Mouse (Mus musculus): ENCODE measurements around the gene Gm5485. TPM values are rescaled to one million over a fixed set of nuclear protein-coding genes. Genes with fewer than 3 reads are reported as not detected.
A peak's percentile ranks its signal among the peaks of the same experiment; 100 is the strongest.

Gene Gm5485
- not detected for total RNA-seq (2022)

DNA sequence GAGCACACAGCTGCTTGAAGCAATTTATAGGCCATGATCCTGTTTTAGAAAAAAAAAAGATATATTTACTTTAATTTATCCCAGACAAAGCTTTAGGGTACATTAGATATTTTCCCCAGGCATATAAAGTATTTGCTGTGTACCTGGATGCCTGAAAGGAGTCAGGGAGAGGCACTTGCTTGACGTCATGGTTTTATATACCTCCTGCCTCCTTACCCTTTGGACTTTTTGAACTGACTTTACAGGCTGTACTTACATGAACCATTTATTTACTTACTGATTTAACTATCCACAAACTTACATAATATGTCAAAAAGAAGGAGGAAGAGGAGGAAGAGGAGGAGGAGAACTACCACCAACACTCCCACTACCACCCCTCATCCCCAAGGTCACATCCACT lies at the start of gene Gm5485:
Gene Gm5485, minus strand, starts transcription at position 171 of the 400 bp plus-strand sequence.
- no peak for DNase-seq

- no peak for DNase-seq
Measured at GRCm38 (mm10) chr16:48453264-48453663, 41.0 kb upstream of the Gm5485 start.

- DNase-seq: no peak
Measured at GRCm38 (mm10) chr16:48446161-48446925, 34.1 kb upstream of the Gm5485 start.

DNA sequence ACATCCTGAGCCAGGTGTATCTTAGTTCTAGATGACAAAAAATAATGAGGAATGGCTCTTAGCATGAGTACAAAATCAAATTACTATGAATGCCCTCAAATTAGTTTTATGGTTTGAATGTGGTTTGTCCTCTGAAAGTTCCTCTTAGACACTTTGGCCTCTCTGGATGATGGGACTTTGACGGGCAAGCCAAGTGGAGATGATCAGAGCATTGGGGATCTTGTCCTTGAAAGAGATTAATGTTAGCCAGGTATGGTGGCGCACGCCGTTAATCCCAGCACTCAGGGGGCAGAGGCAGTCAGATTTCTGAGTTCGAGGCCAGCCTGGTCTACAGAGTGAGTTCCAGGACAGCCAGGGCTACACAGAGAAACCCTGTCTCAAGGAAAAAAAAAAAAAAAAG lies 32.4 kb upstream of the Gm5485 start:
- DNase-seq: no peak

DNA sequence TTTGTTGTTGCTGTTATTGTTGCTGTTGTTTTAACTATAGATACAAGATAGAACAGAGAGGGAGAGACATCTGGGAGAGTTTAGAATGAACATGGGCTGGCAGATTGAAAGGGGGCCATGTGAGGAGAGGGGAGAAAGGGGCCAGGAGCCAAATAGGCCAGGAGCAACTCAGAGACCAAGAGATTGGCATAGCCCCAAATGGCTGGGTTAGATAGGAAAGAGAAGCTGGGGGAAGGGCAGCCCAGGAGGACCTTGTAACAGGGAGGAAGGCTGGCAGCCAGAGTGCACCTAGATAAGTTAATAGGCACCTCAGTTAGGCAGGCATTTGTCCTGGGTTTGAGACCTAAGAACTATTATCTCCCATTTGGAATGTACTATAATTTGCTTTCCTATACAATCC lies 25.3 kb upstream of the Gm5485 start:
- no peak for DNase-seq

- DNase-seq: no peak
Measured at GRCm38 (mm10) chr16:48435454-48435853, 23.2 kb upstream of the Gm5485 start.

GRCm38 (mm10) chr16:48431027-48431426 lies 18.8 kb upstream of the Gm5485 start, which contains the start of gene Morc1:
Gene Morc1 (plus strand): TSS chr16:48431237.
- no peak for DNase-seq

- no peak for DNase-seq
Measured at GRCm38 (mm10) chr16:48429427-48429826, 17.2 kb upstream of the Gm5485 start.

GRCm38 (mm10) chr16:48424069-48424468 lies 11.9 kb upstream of the Gm5485 start:
- DNase-seq: no peak

GRCm38 (mm10) chr16:48422501-48422900 lies 10.3 kb upstream of the Gm5485 start:
- no peak for DNase-seq

- DNase-seq: no peak
Measured at GRCm38 (mm10) chr16:48419035-48419434, 6.8 kb upstream of the Gm5485 start.

GRCm38 (mm10) chr16:48418557-48418956 lies 6.3 kb upstream of the Gm5485 start:
- no peak for DNase-seq

DNA sequence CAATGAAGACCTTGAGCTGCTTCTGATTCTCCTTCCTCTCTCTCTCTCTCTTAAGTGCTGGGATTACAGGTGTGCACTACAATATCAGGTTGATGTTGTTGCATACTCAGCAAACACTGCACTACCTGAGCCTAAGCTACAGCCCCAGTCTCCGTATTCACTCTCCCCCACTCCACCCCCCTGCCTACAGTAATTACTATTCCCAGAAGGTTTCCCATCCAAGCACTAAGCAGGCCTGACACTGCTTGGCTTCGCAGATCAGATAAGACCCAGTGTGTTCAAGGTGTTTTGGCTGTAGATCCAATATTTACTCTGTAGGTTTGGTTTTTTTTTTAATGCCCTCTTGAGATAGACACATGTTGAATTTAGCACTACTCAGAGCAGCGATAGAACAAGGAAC lies 2.1 kb downstream of the Gm5485 start:
- no peak for DNase-seq

DNA sequence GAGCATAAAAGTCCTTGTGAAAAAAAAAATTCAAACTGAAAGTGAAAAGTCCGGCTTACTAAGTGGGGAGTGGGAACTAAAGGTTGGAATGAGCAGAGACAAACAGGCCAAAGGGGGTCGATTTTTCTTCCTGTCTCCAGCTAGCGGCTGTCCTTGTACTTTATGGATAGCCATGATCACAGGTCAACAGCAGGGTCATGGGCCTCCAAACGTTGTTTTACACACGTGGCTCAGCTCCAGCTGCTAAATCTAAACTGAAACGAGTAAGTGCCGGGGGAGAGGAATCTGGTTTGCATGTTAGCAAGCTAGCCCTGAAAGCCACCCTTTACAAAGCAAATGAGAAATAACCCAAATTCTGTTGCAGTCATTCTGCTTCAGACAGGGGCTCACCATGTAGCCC lies 2.6 kb downstream of the Gm5485 start:
- peak; percentile 15 for DNase-seq

DNA sequence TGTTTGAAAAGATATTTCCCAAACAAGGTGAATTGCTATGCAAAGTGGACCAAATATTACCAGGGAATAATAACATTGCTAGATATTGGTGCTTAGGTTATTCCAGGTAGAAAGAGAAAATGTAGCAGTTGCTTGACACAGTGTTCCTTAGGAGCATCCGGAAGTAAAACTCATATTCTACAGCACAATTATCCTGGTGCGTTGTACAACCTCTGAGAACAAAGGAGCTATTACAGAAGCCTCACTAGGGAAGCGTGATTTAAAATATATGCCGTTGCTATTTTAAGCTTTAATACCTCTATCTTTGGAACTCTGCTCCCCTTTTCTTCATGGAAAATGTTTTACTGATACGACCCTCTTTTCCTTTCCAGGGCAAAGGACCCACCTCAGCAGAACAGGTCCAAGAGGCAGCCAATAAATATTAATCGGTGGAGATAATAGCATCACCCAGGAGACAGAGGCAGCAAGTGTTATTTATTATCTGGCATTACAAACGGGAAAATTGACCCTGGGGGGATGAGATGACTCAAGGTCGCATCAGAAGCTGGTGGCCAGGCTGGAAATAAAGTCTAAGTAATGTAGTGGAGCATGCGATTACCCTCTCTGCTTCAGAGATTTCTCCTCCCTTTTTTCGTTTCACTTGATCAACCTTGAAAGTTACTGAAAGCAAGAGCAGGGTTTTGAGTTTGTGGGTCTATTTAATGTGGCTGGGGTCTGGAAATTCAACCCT lies 6.4 kb downstream of the Gm5485 start:
- peak; percentile 9 for DNase-seq

GRCm38 (mm10) chr16:48404009-48404408 lies 8.2 kb downstream of the Gm5485 start:
- DNase-seq: no peak

DNA sequence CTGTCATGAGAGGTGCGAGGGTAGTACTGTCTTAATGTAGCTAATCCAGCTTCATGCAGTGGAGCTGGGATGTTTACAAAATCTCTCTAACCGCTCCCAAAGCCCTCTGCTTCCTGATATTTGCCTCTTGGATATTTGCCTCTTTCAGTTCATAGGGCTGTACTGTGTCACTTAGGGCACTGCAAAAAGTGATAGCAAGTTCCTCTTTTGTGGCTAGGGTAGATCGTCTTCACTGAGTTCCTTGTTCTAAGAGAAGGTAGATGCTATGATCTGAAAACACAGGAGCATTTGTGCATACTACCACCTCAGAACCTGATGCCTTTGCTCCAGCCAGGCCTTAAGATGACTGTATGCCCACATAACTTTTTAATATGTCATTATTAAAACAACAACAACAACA lies 8.8 kb downstream of the Gm5485 start:
- DNase-seq: no peak

GRCm38 (mm10) chr16:48402963-48403362 lies 9.3 kb downstream of the Gm5485 start:
- DNase-seq: no peak

GRCm38 (mm10) chr16:48395278-48395677 lies 16.9 kb downstream of the Gm5485 start:
- no peak for DNase-seq

GRCm38 (mm10) chr16:48386982-48387381 lies 25.2 kb downstream of the Gm5485 start:
- DNase-seq: no peak

GRCm38 (mm10) chr16:48383582-48384257 lies 28.5 kb downstream of the Gm5485 start:
- DNase-seq: peak; percentile 8

DNA sequence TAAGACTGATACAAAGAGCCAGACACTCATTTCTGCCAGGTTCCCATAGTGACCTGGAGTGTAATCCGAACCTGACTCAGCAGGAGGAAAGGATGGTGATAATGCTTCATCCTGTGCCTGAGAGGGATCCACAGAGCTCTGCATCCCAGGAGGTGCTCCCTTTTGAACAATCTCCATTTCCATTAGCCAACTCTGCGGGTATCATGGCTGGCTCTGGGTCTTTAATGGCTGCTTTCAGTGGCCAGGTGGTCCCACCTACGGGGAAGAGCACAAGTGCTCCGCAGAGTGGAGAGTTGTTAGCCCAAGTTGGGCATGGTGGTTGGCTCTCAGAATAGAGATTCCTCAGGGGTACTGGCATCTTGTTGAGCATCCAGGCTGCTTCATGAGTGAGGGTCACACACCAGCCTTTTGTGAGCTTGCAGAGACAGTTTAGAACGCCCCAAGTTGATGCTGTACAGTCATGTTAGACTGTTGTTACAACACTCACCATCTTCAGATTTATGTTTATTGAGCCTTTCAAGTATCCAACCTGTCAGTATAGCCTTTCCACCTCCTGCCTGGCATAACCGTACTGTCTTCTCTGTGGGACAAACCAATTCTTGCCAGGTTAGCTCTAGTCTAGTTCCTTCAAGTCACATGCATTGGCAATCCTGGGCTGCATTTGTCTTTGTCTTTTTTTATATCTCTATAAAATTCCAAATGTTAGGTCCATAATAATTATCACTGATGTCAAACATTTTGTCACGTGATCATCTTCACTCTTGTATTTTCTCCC lies 38.3 kb downstream of the Gm5485 start:
- no peak for DNase-seq

DNA sequence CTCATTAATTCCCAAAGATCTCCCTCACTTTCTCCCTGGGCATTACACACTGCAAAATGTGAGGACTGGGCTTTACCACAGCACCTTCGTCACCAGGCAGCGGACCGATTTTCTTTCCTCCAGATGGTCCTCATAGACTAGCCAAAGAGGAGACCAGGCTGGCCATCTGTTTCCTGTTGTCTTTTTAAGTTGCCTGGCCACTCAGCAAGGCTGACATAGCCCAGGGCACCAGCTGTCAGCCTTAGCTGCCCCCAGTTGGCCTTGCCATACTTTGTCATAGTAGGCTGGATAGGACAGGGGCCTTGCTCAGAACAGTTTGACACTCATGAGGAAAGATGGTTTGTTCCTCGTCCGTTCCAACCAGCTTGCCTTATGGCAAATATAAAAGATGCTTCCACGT lies 39.8 kb downstream of the Gm5485 start:
- no peak for DNase-seq

Measured in adrenal gland, adult 8-10 months (tissue).